Mouse (Mus musculus): Measurements from ENCODE around the gene Ltv1. TPM values are rescaled to one million over a fixed set of nuclear protein-coding genes. Genes with fewer than 3 reads are reported as not detected.

Gene Ltv1
- polyA plus RNA-seq, 1 experiment from 2014 or later, result 57.3 TPM

Other genes with a start within 250 kb of the Ltv1 start
- gene Stx11, start 228.9 kb downstream of the Ltv1 start, polyA plus RNA-seq (2016; fragmentation: Nextera tagmentation; extraction: Ambion mirVana), result 5.5 and 6.4 TPM in 2 replicates
- 29.6 and 30.7 TPM in 2 replicates for gene Sf3b5, start 187.8 kb downstream of the Ltv1 start, polyA plus RNA-seq (2016; fragmentation: Nextera tagmentation; extraction: Ambion mirVana)
- 257 and 286 TPM in 2 replicates for gene Plagl1, start 132.7 kb downstream of the Ltv1 start, polyA plus RNA-seq (2016; fragmentation: Nextera tagmentation; extraction: Ambion mirVana)
- gene Zc2hc1b, start 15.1 kb downstream of the Ltv1 start, polyA plus RNA-seq (2016; fragmentation: Nextera tagmentation; extraction: Ambion mirVana), result not detected in 2 replicates